Mouse (Mus musculus): ENCODE data around the gene Adss. TPM values are rescaled to one million over a fixed set of nuclear protein-coding genes. Genes with fewer than 3 reads are reported as not detected.
A peak's percentile ranks its signal among the peaks of the same experiment; 100 is the strongest.
"Not testable (repeated sequence)": the region's sequence is repeated elsewhere in the genome, so short reads cannot be mapped to it uniquely, and the experiment has no call there.

Adss gene
- 13.4 and 14.1 TPM in 2 replicates for polyA plus RNA-seq (2015; fragmentation: Nextera tagmentation; extraction: Ambion mirVana)

GRCm38 (mm10) chr1:177796193-177796939, at the start of gene Adss:
Gene Adss, minus strand, starts transcription at chr1:177796511.
- Histone ChIP-seq H3K4me2 (peak within 1 kb of the TSS; percentile 92), H3K9me3 (replicated peaks) (no peaks in the 10 kb centered on the region), H3K9ac (peak within 1 kb of the TSS; percentile 92), H3K4me1 (replicated peaks) (peaks cover 35% of the 10 kb centered on the region), H3K27me3 (no peaks in the 10 kb centered on the region), H3K27ac (replicated peaks) (peak within 1 kb of the TSS; percentile 95), H3K4me3 (replicated peaks) (peak within 1 kb of the TSS; percentile 89), H3K36me3 (replicated peaks) (no peaks in the 10 kb centered on the region)
- under 1% methylated on average over 62 of the region's 64 CpGs for WGBS (ENCODE audit: insufficient replicate concordance)
- ATAC-seq (ENCODE audit: insufficient read depth): peak; percentile 99

GRCm38 (mm10) chr1:177845812-177846211, 49.5 kb upstream of the Adss start:
- H3K4me1 ChIP-seq (replicated peaks); ATAC-seq (ENCODE audit: insufficient read depth); H3K9ac ChIP-seq; H3K27me3 ChIP-seq; H3K9me3 ChIP-seq (replicated peaks); H3K27ac ChIP-seq (replicated peaks); H3K4me3 ChIP-seq (replicated peaks); H3K36me3 ChIP-seq (replicated peaks); H3K4me2 ChIP-seq: not testable (repeated sequence)
- 29% methylated on average over 3 of the region's 3 CpGs for WGBS (ENCODE audit: insufficient replicate concordance)

- not testable (repeated sequence) for H3K4me2 ChIP-seq; H3K27ac ChIP-seq (replicated peaks); H3K27me3 ChIP-seq; H3K9ac ChIP-seq; ATAC-seq (ENCODE audit: insufficient read depth); H3K4me1 ChIP-seq (replicated peaks); H3K4me3 ChIP-seq (replicated peaks); H3K36me3 ChIP-seq (replicated peaks); H3K9me3 ChIP-seq (replicated peaks)
- WGBS (ENCODE audit: insufficient replicate concordance): 59% methylated on average over 4 of the region's 4 CpGs
Measured at GRCm38 (mm10) chr1:177827776-177828175, 31.5 kb upstream of the Adss start.

- H3K9me3 ChIP-seq (replicated peaks); H3K27me3 ChIP-seq; H3K9ac ChIP-seq; H3K4me3 ChIP-seq (replicated peaks); H3K4me2 ChIP-seq; H3K27ac ChIP-seq (replicated peaks); ATAC-seq (ENCODE audit: insufficient read depth); H3K36me3 ChIP-seq (replicated peaks); H3K4me1 ChIP-seq (replicated peaks): not testable (repeated sequence)
- WGBS (ENCODE audit: insufficient replicate concordance): 20% methylated on average over 1 of the region's 1 CpGs
Measured at GRCm38 (mm10) chr1:177806772-177807171, 10.5 kb upstream of the Adss start.

- Histone ChIP-seq H3K36me3 (replicated peaks) (no peaks in the 10 kb centered on the region), H3K27me3 (no peaks in the 10 kb centered on the region), H3K27ac (replicated peaks) (no peak overlapping the region), H3K4me2 (no peak overlapping the region), H3K9me3 (replicated peaks) (no peaks in the 10 kb centered on the region), H3K9ac (no peak overlapping the region), H3K4me1 (replicated peaks) (no peaks in the 10 kb centered on the region), H3K4me3 (replicated peaks) (no peak overlapping the region)
- ATAC-seq (ENCODE audit: insufficient read depth): no peak
- WGBS (ENCODE audit: insufficient replicate concordance): 45% methylated on average over 2 of the region's 2 CpGs
Measured at GRCm38 (mm10) chr1:177803511-177803910, 7.2 kb upstream of the Adss start.

GRCm38 (mm10) chr1:177797151-177797755, 942 bp upstream of the Adss start:
- Histone ChIP-seq H3K9me3 (replicated peaks) (no peaks in the 10 kb centered on the region), H3K9ac (no peak overlapping the region), H3K27me3 (no peaks in the 10 kb centered on the region), H3K4me2 (peak overlapping the region; percentile 92), H3K27ac (replicated peaks) (0 out of 2 replicates have a peak overlapping the region, but pooled peaks have one; percentile 95), H3K36me3 (replicated peaks) (no peaks in the 10 kb centered on the region), H3K4me1 (replicated peaks) (peaks cover 33% of the 10 kb centered on the region), H3K4me3 (replicated peaks) (peak overlapping the region; percentile 89)
- no peak for ATAC-seq (ENCODE audit: insufficient read depth)
- 48% methylated on average over 8 of the region's 8 CpGs for WGBS (ENCODE audit: insufficient replicate concordance)

- Histone ChIP-seq H3K36me3 (replicated peaks) (no peaks in the 10 kb centered on the region), H3K4me1 (replicated peaks) (peaks cover 35% of the 10 kb centered on the region), H3K27me3 (no peaks in the 10 kb centered on the region), H3K4me3 (replicated peaks) (peak overlapping the region; percentile 89), H3K27ac (replicated peaks) (peak overlapping the region; percentile 95), H3K4me2 (peak overlapping the region; percentile 92), H3K9ac (peak overlapping the region; percentile 92), H3K9me3 (replicated peaks) (no peaks in the 10 kb centered on the region)
- ATAC-seq (ENCODE audit: insufficient read depth): no peak
- WGBS (ENCODE audit: insufficient replicate concordance): under 1% methylated on average over 41 of the region's 41 CpGs
Measured at GRCm38 (mm10) chr1:177795421-177796192, 704 bp downstream of the Adss start.

- H3K36me3 ChIP-seq (replicated peaks): 0 out of 2 replicates have a peak, but pooled peaks cover under 1% of the 10 kb centered on the region
- no peak for ATAC-seq (ENCODE audit: insufficient read depth)
- no peaks in the 10 kb centered on the region for H3K9me3 ChIP-seq (replicated peaks)
- peak overlapping the region; percentile 92 for H3K4me2 ChIP-seq
- H3K4me3 ChIP-seq (replicated peaks): peak overlapping the region; percentile 89
- WGBS (ENCODE audit: insufficient replicate concordance): 6% methylated on average over 8 of the region's 8 CpGs
- peak overlapping the region; percentile 92 for H3K9ac ChIP-seq
- H3K27ac ChIP-seq (replicated peaks): peak overlapping the region; percentile 95; the same call in 1 of the 2 replicates
- H3K4me1 ChIP-seq (replicated peaks): peaks cover 35% of the 10 kb centered on the region
- H3K27me3 ChIP-seq: no peaks in the 10 kb centered on the region
Measured at GRCm38 (mm10) chr1:177794866-177795265, 1.4 kb downstream of the Adss start.

- Histone ChIP-seq H3K9ac (no peak overlapping the region), H3K9me3 (replicated peaks) (no peaks in the 10 kb centered on the region), H3K4me1 (replicated peaks) (peaks cover 37% of the 10 kb centered on the region), H3K36me3 (replicated peaks) (0 out of 2 replicates have a peak, but pooled peaks cover 6% of the 10 kb centered on the region), H3K4me3 (replicated peaks) (no peak overlapping the region), H3K27ac (replicated peaks) (no peak overlapping the region), H3K27me3 (no peaks in the 10 kb centered on the region), H3K4me2 (no peak overlapping the region)
- no peak for ATAC-seq (ENCODE audit: insufficient read depth)
- WGBS (ENCODE audit: insufficient replicate concordance): 75% methylated on average over 3 of the region's 3 CpGs
Measured at GRCm38 (mm10) chr1:177792835-177793234, 3.5 kb downstream of the Adss start.

- Histone ChIP-seq H3K4me1 (replicated peaks) (no peaks in the 10 kb centered on the region), H3K27me3 (no peaks in the 10 kb centered on the region), H3K9ac (no peak overlapping the region), H3K36me3 (replicated peaks) (peaks cover 50% of the 10 kb centered on the region), H3K4me2 (no peak overlapping the region), H3K9me3 (replicated peaks) (no peaks in the 10 kb centered on the region), H3K27ac (replicated peaks) (no peak overlapping the region), H3K4me3 (replicated peaks) (no peak overlapping the region)
- ATAC-seq (ENCODE audit: insufficient read depth): no peak
- WGBS (ENCODE audit: insufficient replicate concordance): 68% methylated on average over 2 of the region's 2 CpGs
Measured at GRCm38 (mm10) chr1:177777397-177777796, 18.9 kb downstream of the Adss start.

- no peaks in the 10 kb centered on the region for H3K9me3 ChIP-seq (replicated peaks)
- no peaks in the 10 kb centered on the region for H3K27me3 ChIP-seq
- no peaks in the 10 kb centered on the region for H3K4me1 ChIP-seq (replicated peaks)
- peaks cover 63% of the 10 kb centered on the region for H3K36me3 ChIP-seq (replicated peaks)
- ATAC-seq (ENCODE audit: insufficient read depth): no peak
- no peak overlapping the region for H3K4me3 ChIP-seq (replicated peaks)
- H3K4me2 ChIP-seq: no peak overlapping the region
- no peak overlapping the region for H3K9ac ChIP-seq
- no peak overlapping the region for H3K27ac ChIP-seq (replicated peaks)
Measured at GRCm38 (mm10) chr1:177768931-177769330, 27.4 kb downstream of the Adss start.
